Mouse (Mus musculus) stomach, embryonic 16.5 days (tissue): Measurements from ENCODE around the gene Zfp787. TPM values are rescaled to one million over a fixed set of nuclear protein-coding genes. Genes with fewer than 3 reads are reported as not detected.
"Not testable (repeated sequence)": the region's sequence is repeated elsewhere in the genome, so short reads cannot be mapped to it uniquely, and the experiment has no call there.

Source experiments
- ATAC-seq: fragments of 200-750 bp; cut with Nextera tagmentation; 2 replicates; pipeline ENCODE4 v1.8.0; 2017; ENCODE audit warnings: moderate number of reproducible peaks, moderate TSS enrichment; ENCODE audit not compliant: insufficient read depth, low FRiP score
- H3K27ac ChIP-seq: fragments of 300-500 bp; sonication (generic); 2 replicates; pipeline ENCODE4 v1.5.1; 2014; ENCODE audit warnings: low read length
- H3K27me3 ChIP-seq: fragments of 300-500 bp; sonication (generic); 2 replicates; pipeline ENCODE4 v1.6.1; 2014; ENCODE audit warnings: low read length, control low read depth, mixed read lengths; ENCODE audit not compliant: control insufficient read depth, insufficient read depth
- H3K36me3 ChIP-seq: fragments of 300-500 bp; sonication (generic); 2 replicates; pipeline ENCODE4 v1.6.1; 2014; ENCODE audit warnings: low read length; ENCODE audit not compliant: control insufficient read depth, insufficient read depth
- H3K4me1 ChIP-seq: fragments of 300-500 bp; sonication (generic); 2 replicates; pipeline ENCODE4 v1.6.1; 2014; ENCODE audit warnings: low read length, control low read depth, mixed read lengths; ENCODE audit not compliant: control insufficient read depth, insufficient read depth
- H3K4me2 ChIP-seq: fragments of 300-500 bp; sonication (generic); 2 replicates; pipeline ENCODE4 v1.6.1; 2014; ENCODE audit warnings: low read depth, low read length, mixed read lengths
- H3K4me3 ChIP-seq: fragments of 300-500 bp; sonication (generic); replicated peaks from 2 replicates; pipeline ENCODE4 v1.5.1; 2014; ENCODE audit warnings: mild to moderate bottlenecking, low read length
- H3K9ac ChIP-seq: fragments of 300-500 bp; sonication (generic); 2 replicates; pipeline ENCODE4 v1.6.1; 2014; ENCODE audit warnings: low read length
- H3K9me3 ChIP-seq: fragments of 300-500 bp; sonication (generic); replicated peaks from 2 replicates; pipeline ENCODE4 v1.6.1; 2016; ENCODE audit warnings: low read length, control low read depth; ENCODE audit not compliant: control insufficient read depth
- WGBS: fragments of 180-500 bp; shearing (Covaris S2); extraction: QIAGEN DNeasy Blood & Tissue Kit; methylation state at CpG from one replicate; pipeline ENCODE4 v1.1.7; 2014; 5-methylcytosine and 5-hydroxymethylcytosine counted together
- polyA plus RNA-seq: library from polyadenylated mRNA; unstranded; fragments of >200 nt; fragmentation: Nextera tagmentation; extraction: Ambion mirVana; gene quantifications from 2 replicates; pipeline ENCODE4 v1.2.1, GENCODE M21; 2015

The Zfp787 gene
- polyA plus RNA-seq, 1 experiment from 2014 or later: 22.0 TPM

DNA sequence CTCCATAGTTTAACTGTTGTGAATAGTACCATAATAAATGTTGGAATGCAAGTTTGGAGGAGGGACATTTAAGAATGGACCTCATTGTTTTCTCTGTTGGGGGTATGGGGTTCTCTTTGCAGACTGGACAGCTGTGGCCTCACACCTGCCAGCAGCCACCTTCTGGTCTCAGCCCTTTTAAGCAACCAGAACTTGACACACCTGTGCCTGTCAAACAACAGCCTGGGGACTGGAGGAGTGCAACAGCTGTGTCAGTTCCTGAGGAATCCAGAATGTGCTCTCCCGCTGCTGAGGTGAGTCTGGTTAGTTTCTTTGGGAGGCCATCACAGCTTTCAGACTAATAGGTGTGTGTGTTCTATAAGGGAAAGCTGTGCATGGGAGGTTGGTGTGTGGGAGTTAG, 34.7 kb downstream of the Zfp787 start:
- H3K9ac ChIP-seq, H3K9me3 ChIP-seq, H3K4me1 ChIP-seq, H3K4me3 ChIP-seq, ATAC-seq, H3K36me3 ChIP-seq, H3K27ac ChIP-seq, H3K27me3 ChIP-seq, H3K4me2 ChIP-seq: not testable (repeated sequence)
- 55% methylated on average over 1 of the region's 1 CpGs for WGBS

DNA sequence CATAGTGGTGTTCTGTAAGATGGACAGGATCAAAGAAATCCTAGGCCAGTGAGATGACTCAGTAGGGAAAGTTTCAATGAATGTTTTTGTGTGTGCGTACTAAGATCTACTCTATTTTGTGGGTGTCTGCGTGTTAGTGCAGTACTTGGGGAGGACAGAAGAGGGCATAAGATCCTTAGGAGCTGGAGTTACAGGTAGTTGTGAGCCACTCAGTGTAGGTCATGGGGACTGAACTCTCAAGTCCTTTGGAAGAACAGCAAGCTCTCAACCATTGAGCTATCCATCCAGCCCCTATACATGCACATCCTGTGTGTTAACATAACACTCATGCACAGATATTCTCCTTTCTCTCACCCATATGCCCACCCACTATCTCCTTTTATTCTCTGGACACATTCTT, 35.7 kb downstream of the Zfp787 start:
- H3K4me3 ChIP-seq, H3K4me2 ChIP-seq, H3K27me3 ChIP-seq, H3K36me3 ChIP-seq, H3K27ac ChIP-seq, H3K4me1 ChIP-seq, H3K9me3 ChIP-seq, ATAC-seq, H3K9ac ChIP-seq: not testable (repeated sequence)
- 74% methylated on average over 2 of the region's 2 CpGs for WGBS

DNA sequence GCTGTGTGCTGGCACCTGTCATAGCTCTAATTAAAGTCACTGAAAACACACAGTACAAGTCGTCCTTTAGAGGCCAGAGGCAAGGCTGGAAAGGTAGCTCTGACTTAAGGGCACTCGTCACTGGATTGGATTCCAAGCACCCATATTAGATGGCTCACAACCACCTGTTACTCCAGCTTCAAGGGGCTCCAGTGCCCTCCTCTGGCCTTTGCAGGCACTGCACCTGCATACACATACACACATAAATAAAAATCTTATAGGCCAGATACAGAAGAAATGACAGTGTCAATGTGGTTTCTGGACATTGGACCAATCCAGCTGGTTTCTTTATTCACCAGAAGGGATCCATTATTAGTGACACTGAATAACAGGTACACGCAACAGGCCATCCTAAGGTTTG, 36.3 kb downstream of the Zfp787 start:
- H3K9me3 ChIP-seq: no peaks in the 10 kb centered on the region
- no peak overlapping the region for H3K9ac ChIP-seq
- H3K27ac ChIP-seq: no peak overlapping the region
- no peaks in the 10 kb centered on the region for H3K4me1 ChIP-seq
- H3K4me2 ChIP-seq: no peak overlapping the region
- WGBS: 66% methylated on average over 3 of the region's 3 CpGs
- no peaks in the 10 kb centered on the region for H3K27me3 ChIP-seq
- no peak for ATAC-seq
- no peaks in the 10 kb centered on the region for H3K36me3 ChIP-seq
- H3K4me3 ChIP-seq: no peak overlapping the region

Other genes starting within 250 kb of the Zfp787 start
- not detected in 2 replicates for gene Vmn1r65, start 145.0 kb downstream of the Zfp787 start, polyA plus RNA-seq
- gene Nlrp4c, start 110.8 kb downstream of the Zfp787 start, polyA plus RNA-seq: not detected in 2 replicates
- 28.8 and 32.7 TPM in 2 replicates for gene Zfp444, start 16.2 kb upstream of the Zfp787 start, polyA plus RNA-seq
- not detected in 2 replicates for gene Galp, start 41.1 kb upstream of the Zfp787 start, polyA plus RNA-seq
- gene Zscan5b, start 66.3 kb upstream of the Zfp787 start, polyA plus RNA-seq: not detected in 2 replicates
- gene Epp13, start 96.7 kb upstream of the Zfp787 start, polyA plus RNA-seq: not detected in 2 replicates
- 7.4 and 9.8 TPM in 2 replicates for gene Zfp667, start 130.6 kb upstream of the Zfp787 start, polyA plus RNA-seq
- 4.6 and 5.9 TPM in 2 replicates for gene Zfp583, start 175.3 kb upstream of the Zfp787 start, polyA plus RNA-seq
- 1.3 and 1.7 TPM in 2 replicates for gene Gm3854, start 187.8 kb upstream of the Zfp787 start, polyA plus RNA-seq
- gene Zfp78, start 207.3 kb upstream of the Zfp787 start, polyA plus RNA-seq: 2.8 and 3.0 TPM in 2 replicates
- 6.4 and 6.7 TPM in 2 replicates for gene Zfp28, start 227.3 kb upstream of the Zfp787 start, polyA plus RNA-seq
- 0.31 TPM in 1 of 2 replicates, not detected in the other for gene Smim17, start 242.7 kb upstream of the Zfp787 start, polyA plus RNA-seq